Mouse (Mus musculus): ENCODE measurements around the gene Mctp2.

The Mctp2 gene

DNA sequence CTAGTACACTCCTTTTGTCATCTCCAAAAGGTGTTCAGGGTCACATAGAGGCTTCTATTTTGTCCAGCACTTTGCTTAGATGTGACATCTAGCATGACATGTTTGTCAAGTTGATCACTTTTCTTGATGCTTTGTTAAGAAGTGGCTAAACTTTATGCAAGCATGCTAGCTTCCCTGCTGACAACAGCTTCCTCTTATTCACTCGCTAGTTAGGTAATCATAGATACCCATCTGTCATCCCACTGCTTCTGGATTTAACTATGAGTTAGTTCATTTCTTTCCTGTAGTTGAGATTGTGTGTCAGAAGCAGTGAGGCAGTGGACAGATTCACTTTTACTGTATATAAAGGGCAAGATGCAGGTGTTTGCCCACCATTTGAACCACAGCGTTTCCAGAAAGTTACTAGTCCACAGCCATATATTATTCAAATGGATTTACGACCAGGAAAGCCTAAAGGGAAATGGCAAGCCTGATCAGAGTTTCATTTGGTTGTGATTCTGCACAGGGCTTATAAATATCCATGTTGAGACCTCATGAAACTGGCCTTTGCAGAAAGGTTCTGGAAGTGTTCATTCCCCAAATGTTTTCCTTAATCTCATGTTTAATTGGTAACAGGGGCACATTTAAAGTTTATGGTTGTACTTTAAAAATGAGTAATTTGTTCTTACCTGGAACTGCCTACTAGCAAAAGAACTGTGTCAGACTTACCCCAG lies 216.8 kb downstream of the Mctp2 start:
- no peak for DNase-seq

GRCm38 (mm10) chr7:72080705-72081104 lies 225.7 kb downstream of the Mctp2 start:
- DNase-seq, result no peak

DNA sequence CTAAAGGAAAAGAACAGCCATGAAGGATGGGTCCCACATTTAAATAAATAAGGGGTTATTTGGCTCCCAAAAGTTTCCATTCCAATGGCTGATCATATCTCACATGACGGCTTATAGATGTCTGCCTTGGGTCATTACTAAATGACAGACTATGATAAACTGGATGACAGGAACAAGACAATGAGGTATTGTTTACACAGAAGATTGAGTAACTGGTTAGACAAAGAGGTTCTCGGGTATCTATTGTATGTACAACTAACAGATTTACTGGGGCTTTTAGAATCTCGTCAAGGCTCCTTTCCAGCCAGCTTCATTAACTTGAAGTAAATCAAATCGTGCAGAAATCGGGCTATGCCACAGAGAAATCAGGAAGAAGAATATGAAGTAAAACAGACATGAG lies 227.5 kb downstream of the Mctp2 start:
- DNase-seq, result no peak

DNA sequence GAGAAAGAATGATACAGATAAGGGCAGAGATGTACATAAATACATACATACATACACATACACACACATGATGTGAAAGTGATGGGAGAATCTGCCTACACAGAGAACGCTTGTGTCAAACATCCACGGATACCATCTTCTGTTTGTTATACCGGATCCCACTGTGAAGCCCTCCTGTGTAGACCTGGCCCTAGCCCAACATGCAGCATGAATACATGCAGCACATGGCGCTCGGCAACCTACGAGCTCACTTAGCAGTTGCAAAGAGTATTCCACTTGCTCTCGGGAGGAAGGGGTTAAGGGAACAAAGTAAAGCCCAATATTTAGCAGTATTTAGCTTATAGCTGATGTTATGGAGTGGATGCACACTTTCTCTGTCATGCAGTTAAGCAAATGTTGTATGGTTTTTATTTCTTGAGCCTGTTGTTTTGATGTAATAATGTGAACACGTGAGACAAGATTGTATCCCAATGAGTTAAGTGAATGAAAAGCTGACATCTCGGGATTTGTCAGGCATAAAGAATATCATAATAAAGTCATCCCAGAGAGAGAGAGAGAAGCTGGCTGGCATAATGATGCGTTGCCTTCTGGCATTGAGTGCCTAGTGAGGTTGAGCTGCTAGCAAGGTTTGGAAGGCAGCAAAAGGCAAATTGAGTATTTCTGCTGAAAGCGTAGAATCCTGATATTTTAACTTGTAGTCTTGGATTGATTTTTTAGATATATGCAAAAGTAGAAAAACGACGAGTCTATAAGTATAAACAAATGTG lies 234.8 kb downstream of the Mctp2 start:
- DNase-seq, result no peak

DNA sequence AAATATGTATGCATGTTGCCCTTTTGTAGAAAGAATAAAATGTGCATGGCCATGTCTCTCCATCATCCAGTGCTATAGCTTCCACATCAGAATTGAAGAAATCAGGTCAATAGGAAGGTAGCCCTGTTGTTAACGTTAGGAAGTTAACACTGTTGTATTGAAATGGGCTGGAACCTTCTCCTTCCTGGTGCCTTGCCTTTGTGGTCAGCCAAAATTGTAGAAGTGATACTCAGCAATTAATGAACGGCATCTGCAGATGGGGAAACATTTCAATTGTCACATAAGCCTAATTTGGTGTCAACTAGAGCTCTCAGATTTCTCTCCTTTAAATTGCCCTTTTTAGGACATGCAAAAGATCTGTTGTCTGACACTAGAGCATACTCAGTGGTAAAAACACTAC lies 238.0 kb downstream of the Mctp2 start:
- no peak for DNase-seq

DNA sequence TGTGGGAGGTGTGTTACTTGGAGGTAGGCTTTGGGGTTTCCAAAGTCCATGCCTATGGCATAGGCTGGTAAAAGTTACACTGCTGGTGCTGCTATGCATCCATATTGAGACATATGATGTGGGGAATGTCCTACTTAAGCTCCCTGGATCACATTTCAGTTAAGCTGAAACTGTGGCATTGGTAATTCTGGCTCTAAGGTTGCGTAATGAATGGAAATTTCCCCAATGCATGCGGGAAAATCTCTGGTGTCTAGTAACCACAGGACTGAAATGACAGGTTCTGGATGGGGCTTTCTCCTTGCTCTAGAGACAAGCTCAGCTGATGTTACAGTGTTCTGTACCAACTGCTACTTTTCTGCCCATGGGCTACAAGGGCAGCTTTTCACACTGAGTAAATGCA lies 240.1 kb downstream of the Mctp2 start:
- no peak for DNase-seq

DNA sequence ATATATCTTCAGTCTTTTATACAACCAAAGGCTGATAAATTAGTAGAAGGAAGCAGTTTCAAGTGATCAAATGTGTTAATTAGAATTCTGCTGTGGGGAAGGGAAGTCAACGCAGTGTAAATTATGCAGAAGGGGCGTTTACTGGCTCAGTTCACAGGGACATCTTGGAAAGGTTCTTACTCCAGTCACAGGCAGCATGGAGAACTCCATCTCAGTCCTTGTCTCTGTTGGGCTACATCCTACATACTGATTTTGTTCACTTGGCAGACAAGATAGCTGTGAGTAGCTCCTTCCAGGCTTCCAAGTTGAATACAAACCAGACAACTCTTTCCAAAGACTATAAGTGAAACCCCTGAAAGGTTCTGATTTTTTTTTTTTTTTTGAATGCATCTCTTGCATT lies 254.6 kb downstream of the Mctp2 start:
- DNase-seq, result no peak

DNA sequence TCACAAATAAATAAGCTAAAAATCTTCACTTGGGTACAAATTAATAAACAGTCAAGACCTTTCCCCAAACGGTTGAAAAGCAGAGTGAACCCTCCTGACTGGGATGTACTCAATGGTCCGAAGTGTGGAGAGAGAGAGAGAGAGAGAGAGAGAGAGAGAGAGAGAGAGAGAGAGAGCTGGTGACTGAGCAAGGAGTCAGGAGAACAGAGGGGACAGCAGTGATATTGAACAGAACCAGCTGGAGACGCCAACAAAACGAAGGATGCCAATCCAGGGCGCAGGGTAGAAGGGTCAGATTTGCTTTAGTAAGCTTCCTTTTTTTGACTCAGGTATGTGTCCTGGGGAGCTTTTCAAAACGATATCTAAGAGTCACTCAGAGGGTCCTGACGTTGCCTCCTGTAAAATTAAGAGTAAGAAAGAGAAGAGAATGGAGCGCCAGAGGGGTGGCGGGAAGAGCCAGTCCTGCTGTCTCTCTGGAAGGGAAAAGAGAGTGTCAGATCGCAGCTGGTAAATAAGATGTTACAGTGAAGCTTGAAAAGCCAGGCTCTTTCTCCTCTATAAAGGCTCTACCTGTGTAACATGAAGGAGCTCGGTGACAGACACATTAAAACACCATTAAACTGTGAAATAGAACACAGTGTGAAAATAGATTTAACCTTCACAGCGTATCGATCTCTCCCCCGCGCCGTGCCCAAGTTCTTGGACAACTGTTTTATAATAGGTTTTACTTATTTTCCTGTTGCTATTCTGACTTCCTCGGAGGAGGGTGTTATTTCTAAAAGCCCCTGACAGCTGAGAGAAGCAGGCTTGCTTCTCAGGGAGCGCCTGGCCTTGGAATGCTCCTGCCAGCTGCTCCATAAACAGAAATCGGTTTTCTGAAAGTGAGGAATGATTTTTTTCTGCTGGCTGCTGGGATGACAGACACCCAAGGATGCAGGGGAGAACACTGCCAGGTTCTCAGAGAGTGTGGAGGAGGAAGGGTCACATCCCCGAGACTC lies 258.5 kb downstream of the Mctp2 start:
- DNase-seq, result no peak

All from cerebellum, adult 8-10 months (tissue).